ENCODE assay signal across 24 mouse cellular contexts in the genomic region with DNA sequence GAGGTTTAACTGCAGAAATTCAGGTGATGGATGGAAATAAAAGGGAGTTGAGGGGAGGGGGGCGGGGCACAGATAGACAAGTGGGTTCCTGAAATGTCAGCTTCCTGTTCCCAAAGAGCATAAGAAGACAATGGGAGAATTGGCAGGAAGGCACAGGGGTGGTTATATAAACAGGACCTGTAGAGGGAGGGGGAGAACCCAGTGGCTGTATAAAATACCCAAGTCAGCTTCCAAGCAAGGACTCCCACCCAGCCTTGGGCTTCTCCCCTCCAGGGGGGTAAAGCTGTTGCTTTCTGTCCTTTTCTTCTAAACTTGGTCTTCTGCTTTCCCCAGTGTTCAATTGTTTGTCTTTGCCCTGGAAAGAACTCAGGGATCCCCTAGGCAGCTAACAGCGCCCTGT. TPM values are rescaled to one million over a fixed set of nuclear protein-coding genes. Genes with fewer than 3 reads are reported as not detected.
DNase-seq lines count a peak whose midpoint lies in the region; ATAC-seq and TF ChIP-seq lines count a peak whose summit lies in the region.
"Had no signal": no experiment of that assay in that cellular context is flagged by ENCODE, and none has a peak within 500 bp of the region (broad histone marks: within the 10 kb centered on the region; RNA-seq: fewer than 3 reads in every experiment).

No protein-coding gene starts in this region.

- no peak overlapping the region for H3K9ac ChIP-seq in lung, embryonic 16.5 days (ENCODE audit: low read length)
- H3K9ac ChIP-seq: embryonic facial prominence, embryonic 12.5 days; forebrain, embryonic 13.5 days had no signal

- no peak overlapping the region for H3K27ac ChIP-seq in heart, embryonic 10.5 days
- H3K27ac ChIP-seq in lung, embryonic 16.5 days (ENCODE audit: low read length), result no peak overlapping the region
- H3K27ac ChIP-seq in gastrocnemius, adult 2 months, result no peak overlapping the region
- H3K27ac ChIP-seq: embryonic facial prominence, embryonic 10.5 days; embryonic facial prominence, embryonic 12.5 days; forebrain, embryonic 13.5 days had no signal

- intact Hi-C loops in gastrocnemius, adult 2 months (cut with DNase I), result no loop called here

- DNase-seq in heart, adult 11 months, result peak; percentile 85
- no peak for DNase-seq in heart, embryonic 10.5 days (ENCODE audit: low spot score)
- DNase-seq in lung, adult 18-20 months, result no peak
- DNase-seq in lung, postnatal 10 days, result peak; percentile 48
- DNase-seq in lung, postnatal 25 days (ENCODE audit: low spot score), result peak; percentile 5
- DNase-seq in layer of hippocampus, postnatal 10 days (ENCODE audit: low spot score in 2 of 2), result no peak
- no peak for DNase-seq in gastrocnemius, adult 2 months
- DNase-seq: adrenal gland, adult 8-10 months; adrenal gland, postnatal 14 days; adrenal gland, postnatal 36 days; B cell, adult 2 months; cerebellum, adult 11-12 months; cerebellum, adult 2 months; cerebellum, adult 9-10 months; cerebellum, postnatal 25 days had no signal

- no peak overlapping the region for H3K4me3 ChIP-seq in heart, embryonic 10.5 days
- no peak overlapping the region for H3K4me3 ChIP-seq in lung, embryonic 16.5 days (ENCODE audit: low read length)
- no peak overlapping the region for H3K4me3 ChIP-seq in gastrocnemius, adult 2 months
- H3K4me3 ChIP-seq: embryonic facial prominence, embryonic 10.5 days; embryonic facial prominence, embryonic 12.5 days; forebrain, embryonic 13.5 days had no signal

- 86% methylated on average over 2 of the region's 2 CpGs for WGBS in heart, embryonic 10.5 days
- 78% methylated on average over 2 of the region's 2 CpGs for WGBS in lung, embryonic 16.5 days

- TF ChIP-seq CTCF in gastrocnemius, adult 2 months (IDR thresholded peaks at IDR 0.05), result no peak

- ATAC-seq in lung, embryonic 16.5 days (ENCODE audit: low read depth), result peak; percentile 49; the same call in 1 of the 2 replicates
- ATAC-seq: activated CD4-positive, CD25-positive, alpha-beta regulatory T cell, adult 4 months; CD4-positive, CD25-positive, alpha-beta regulatory T cell, adult 4 months; forebrain, embryonic 13.5 days; Patski had no signal

- H3K9me3 ChIP-seq in heart, embryonic 10.5 days, result no peaks in the 10 kb centered on the region
- no peaks in the 10 kb centered on the region for H3K9me3 ChIP-seq in lung, embryonic 16.5 days (ENCODE audit: control insufficient read depth, low read length)
- H3K9me3 ChIP-seq: embryonic facial prominence, embryonic 10.5 days; embryonic facial prominence, embryonic 12.5 days; forebrain, embryonic 13.5 days had no signal

- H3K4me1 ChIP-seq in heart, embryonic 10.5 days, result peaks cover 5% of the 10 kb centered on the region; the same call in 1 of the 2 replicates
- no peaks in the 10 kb centered on the region for H3K4me1 ChIP-seq in lung, embryonic 16.5 days (replicated peaks; ENCODE audit: control insufficient read depth, insufficient read depth, low read length)
- H3K4me1 ChIP-seq: forebrain, embryonic 13.5 days had no signal

- H3K36me3 ChIP-seq in heart, embryonic 10.5 days, result no peaks in the 10 kb centered on the region
- no peaks in the 10 kb centered on the region for H3K36me3 ChIP-seq in lung, embryonic 16.5 days (ENCODE audit: control insufficient read depth, insufficient read depth, low read length)
- H3K36me3 ChIP-seq: embryonic facial prominence, embryonic 10.5 days; embryonic facial prominence, embryonic 12.5 days; G1E had no signal

- H3K4me2 ChIP-seq in lung, embryonic 16.5 days (ENCODE audit: low read depth, low read length), result no peak overlapping the region
- H3K4me2 ChIP-seq: embryonic facial prominence, embryonic 12.5 days; forebrain, embryonic 13.5 days had no signal

- no peaks in the 10 kb centered on the region for H3K27me3 ChIP-seq in heart, embryonic 10.5 days (ENCODE audit: insufficient read depth, poor library complexity, severe bottlenecking)
- no peaks in the 10 kb centered on the region for H3K27me3 ChIP-seq in lung, embryonic 16.5 days (ENCODE audit: control insufficient read depth, insufficient read depth, low read depth, low read length)
- H3K27me3 ChIP-seq: CH12.LX; embryonic facial prominence, embryonic 12.5 days; forebrain, embryonic 13.5 days had no signal

RNA-seq across cellular contexts. Expression of a gene that starts 55.5 kb away (rescaled TPM):
- polyA plus RNA-seq in heart, embryonic 10.5 days (2016; fragmentation: Nextera tagmentation; extraction: Ambion mirVana), result 0.50 and 0.65 TPM in 2 replicates
- polyA plus RNA-seq in lung, embryonic 16.5 days (2015; fragmentation: Nextera tagmentation; extraction: Ambion mirVana), result 0.59 and 0.64 TPM in 2 replicates
- total RNA-seq in layer of hippocampus, postnatal 10 days (2021), result under 1 TPM in 1 of 2 experiments, not detected in 1; 0.30 TPM
- total RNA-seq in gastrocnemius, adult 2 months (2021), result not detected
- total RNA-seq: adrenal gland, postnatal 36 days had no signal
- polyA plus RNA-seq: CD4-positive, CD25-positive, alpha-beta regulatory T cell, adult 4 months; G1E had no signal

Comparison
In these comparisons a context has a peak if more than half of its experiments do, and no peak if none do; other contexts are left out.
1. DNase-seq: peak in heart, adult 11 months (single experiment), lung, postnatal 10 days (single experiment) and lung, postnatal 25 days (single experiment); none in heart, embryonic 10.5 days (single experiment), lung, adult 18-20 months (0 of 2), layer of hippocampus, postnatal 10 days (0 of 2) and gastrocnemius, adult 2 months (single experiment).